Mouse (Mus musculus) embryonic facial prominence, embryonic 15.5 days (tissue): ENCODE measurements around the gene Ccnd3. TPM values are rescaled to one million over a fixed set of nuclear protein-coding genes. Genes with fewer than 3 reads are reported as not detected.
"Not testable (repeated sequence)": the region's sequence is repeated elsewhere in the genome, so short reads cannot be mapped to it uniquely, and the experiment has no call there.

Experiments
- ATAC-seq: fragments of 200-750 bp; cut with Nextera tagmentation; 2 replicates; pipeline ENCODE4 v1.8.0; 2017; ENCODE audit warnings: low read depth, moderate TSS enrichment; ENCODE audit not compliant: insufficient number of reproducible peaks, low FRiP score, low TSS enrichment
- H3K27ac ChIP-seq: fragments of 300-500 bp; sonication (generic); replicated peaks from 2 replicates; pipeline ENCODE4 v1.5.1; 2015; ENCODE audit warnings: mild to moderate bottlenecking, inconsistent platforms
- H3K27me3 ChIP-seq: fragments of 300-500 bp; sonication (generic); 2 replicates; pipeline ENCODE4 v1.6.1; 2015; ENCODE audit warnings: inconsistent platforms
- H3K36me3 ChIP-seq: fragments of 300-500 bp; sonication (generic); 2 replicates; pipeline ENCODE4 v1.6.1; 2015; ENCODE audit warnings: mild to moderate bottlenecking, inconsistent platforms
- H3K4me1 ChIP-seq: fragments of 300-500 bp; sonication (generic); 2 replicates; pipeline ENCODE4 v1.6.1; 2015; ENCODE audit warnings: inconsistent platforms
- H3K4me2 ChIP-seq: fragments of 300-500 bp; sonication (generic); replicated peaks from 2 replicates; pipeline ENCODE4 v1.6.1; 2015; ENCODE audit warnings: mild to moderate bottlenecking, inconsistent platforms
- H3K4me3 ChIP-seq: fragments of 300-500 bp; sonication (generic); replicated peaks from 2 replicates; pipeline ENCODE4 v1.5.1; 2015; ENCODE audit warnings: mild to moderate bottlenecking, inconsistent platforms
- H3K9ac ChIP-seq: fragments of 300-500 bp; sonication (generic); 2 replicates; pipeline ENCODE4 v1.6.1; 2015; ENCODE audit warnings: inconsistent platforms
- H3K9me3 ChIP-seq: fragments of 300-500 bp; sonication (generic); replicated peaks from 2 replicates; pipeline ENCODE4 v1.6.1; 2016; ENCODE audit warnings: inconsistent platforms
- WGBS: fragments of 180-500 bp; shearing (Covaris S2); methylation state at CpG from one replicate; pipeline ENCODE4 v1.1.7; 2015; 5-methylcytosine and 5-hydroxymethylcytosine counted together
- polyA plus RNA-seq: library from polyadenylated mRNA; unstranded; fragments of >200 nt; fragmentation: Nextera tagmentation; extraction: Ambion mirVana; gene quantifications from 2 replicates; pipeline ENCODE4 v1.2.1, GENCODE M21; 2015

Ccnd3 gene
- polyA plus RNA-seq, 1 experiment from 2014 or later, result 552 TPM

GRCm38 (mm10) chr17:47482401-47482800 lies 22.4 kb upstream of the Ccnd3 start:
- ATAC-seq, result no peak
- H3K4me2 ChIP-seq, result no peak overlapping the region
- peaks cover 26% of the 10 kb centered on the region for H3K4me1 ChIP-seq
- H3K9me3 ChIP-seq, result no peaks in the 10 kb centered on the region
- no peaks in the 10 kb centered on the region for H3K36me3 ChIP-seq
- WGBS, result 30% methylated on average over 2 of the region's 2 CpGs
- H3K27ac ChIP-seq, result no peak overlapping the region
- H3K9ac ChIP-seq, result no peak overlapping the region
- H3K27me3 ChIP-seq, result no peaks in the 10 kb centered on the region
- no peak overlapping the region for H3K4me3 ChIP-seq

DNA sequence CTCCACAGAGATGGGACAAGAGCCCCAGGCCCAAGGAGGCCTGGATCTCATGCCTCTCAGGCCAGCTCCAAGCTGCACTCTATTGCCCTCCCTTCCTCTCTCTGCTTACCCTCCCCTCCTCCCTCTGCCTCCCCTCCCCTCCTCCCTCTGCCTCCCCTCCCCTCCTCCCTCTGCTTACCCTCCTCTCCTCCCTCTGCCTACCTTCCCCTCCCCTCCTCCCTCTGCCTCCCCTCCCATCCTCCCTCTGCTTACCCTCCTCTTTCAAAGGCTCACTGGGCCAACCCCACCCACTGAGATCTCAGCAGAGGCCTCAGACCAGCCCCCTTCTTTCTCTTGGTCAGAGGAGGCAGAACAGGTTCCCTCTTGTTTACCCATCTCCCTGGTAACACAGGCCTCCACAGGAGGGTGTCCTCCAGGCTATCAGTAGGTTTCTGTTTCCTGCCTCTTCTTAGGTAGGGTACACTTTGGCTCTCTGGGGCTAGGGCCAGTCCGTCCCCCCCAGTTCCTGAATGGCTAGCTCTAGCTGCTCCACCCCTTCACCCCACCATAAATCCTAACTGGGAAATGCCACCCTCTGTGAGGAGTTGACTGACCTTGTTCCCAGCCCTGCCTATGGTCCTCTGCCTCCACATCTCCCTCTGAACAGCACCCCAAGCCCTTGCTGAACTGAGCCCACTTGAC lies 20.5 kb upstream of the Ccnd3 start:
- Histone ChIP-seq H3K4me1 (peaks cover 26% of the 10 kb centered on the region), H3K27ac (peak overlapping the region; percentile 60; the same call in 1 of the 2 replicates)
- ATAC-seq, result peak; percentile 63

GRCm38 (mm10) chr17:47484993-47485392 lies 19.9 kb upstream of the Ccnd3 start:
- ATAC-seq, result no peak
- peak overlapping the region; percentile 60; the same call in 1 of the 2 replicates for H3K27ac ChIP-seq
- no peaks in the 10 kb centered on the region for H3K27me3 ChIP-seq
- no peaks in the 10 kb centered on the region for H3K9me3 ChIP-seq
- H3K4me1 ChIP-seq, result peaks cover 26% of the 10 kb centered on the region
- H3K4me3 ChIP-seq, result no peak overlapping the region
- WGBS, result 4% methylated on average over 3 of the region's 3 CpGs
- no peak overlapping the region for H3K4me2 ChIP-seq
- H3K36me3 ChIP-seq, result peaks cover 18% of the 10 kb centered on the region
- H3K9ac ChIP-seq, result no peak overlapping the region

More for the DNA sequence above, 20.5 kb upstream of the Ccnd3 start:
- H3K4me3 ChIP-seq, result no peak overlapping the region
- no peak overlapping the region for H3K4me2 ChIP-seq
- no peaks in the 10 kb centered on the region for H3K9me3 ChIP-seq
- no peak overlapping the region for H3K9ac ChIP-seq
- no peaks in the 10 kb centered on the region for H3K27me3 ChIP-seq
- 42% methylated on average over 1 of the region's 1 CpGs for WGBS
- peaks cover 12% of the 10 kb centered on the region for H3K36me3 ChIP-seq

DNA sequence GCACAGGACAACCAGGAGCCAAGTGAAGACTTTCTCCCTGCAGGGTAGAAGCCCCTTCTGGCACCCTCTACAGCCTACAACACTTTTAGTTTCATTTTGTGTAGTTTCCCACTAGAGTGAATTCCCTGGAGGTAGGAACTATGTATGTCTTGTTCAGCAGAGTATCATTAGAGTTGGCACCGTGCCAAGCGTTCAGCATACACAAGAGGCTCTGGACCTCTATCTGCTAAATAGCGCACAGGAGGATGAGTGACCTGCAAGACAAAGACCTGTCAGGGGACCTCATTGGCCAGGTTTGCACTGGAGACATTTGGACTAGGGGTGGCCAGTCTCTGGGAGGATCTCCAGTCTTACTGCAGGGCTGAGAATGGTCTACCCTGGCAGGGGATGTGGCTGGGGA lies 19.1 kb upstream of the Ccnd3 start:
- Histone ChIP-seq H3K27me3 (no peaks in the 10 kb centered on the region), H3K4me3 (no peak overlapping the region), H3K9me3 (no peaks in the 10 kb centered on the region), H3K27ac (no peak overlapping the region), H3K4me2 (no peak overlapping the region), H3K4me1 (peaks cover 26% of the 10 kb centered on the region), H3K9ac (no peak overlapping the region), H3K36me3 (peaks cover 25% of the 10 kb centered on the region)
- 82% methylated on average over 3 of the region's 3 CpGs for WGBS
- ATAC-seq, result no peak

DNA sequence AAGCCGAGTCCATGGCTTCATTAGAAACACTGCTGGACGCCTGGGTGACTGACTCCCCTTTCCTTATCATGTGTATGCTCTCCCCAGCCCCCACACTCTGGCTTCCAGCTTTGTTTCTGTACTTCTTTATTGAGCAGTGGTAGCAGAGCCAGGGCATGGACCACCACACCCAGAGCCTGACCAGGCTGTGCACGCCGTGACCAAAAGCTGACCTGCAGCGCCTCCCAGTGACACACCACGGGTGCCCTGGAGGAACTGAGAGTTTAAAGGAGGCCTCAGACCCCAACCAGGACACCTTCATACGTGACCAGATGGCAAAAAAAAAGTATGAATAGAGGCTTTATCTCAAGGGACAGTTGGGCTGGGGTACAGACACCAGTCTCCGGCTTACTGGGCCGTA lies 14.1 kb upstream of the Ccnd3 start:
- Histone ChIP-seq H3K9ac (no peak overlapping the region), H3K4me2 (no peak overlapping the region), H3K27ac (no peak overlapping the region), H3K4me1 (peaks cover 5% of the 10 kb centered on the region; the same call in 1 of the 2 replicates), H3K4me3 (no peak overlapping the region), H3K36me3 (peaks cover 74% of the 10 kb centered on the region), H3K9me3 (no peaks in the 10 kb centered on the region), H3K27me3 (no peaks in the 10 kb centered on the region)
- 84% methylated on average over 9 of the region's 9 CpGs for WGBS
- no peak for ATAC-seq

DNA sequence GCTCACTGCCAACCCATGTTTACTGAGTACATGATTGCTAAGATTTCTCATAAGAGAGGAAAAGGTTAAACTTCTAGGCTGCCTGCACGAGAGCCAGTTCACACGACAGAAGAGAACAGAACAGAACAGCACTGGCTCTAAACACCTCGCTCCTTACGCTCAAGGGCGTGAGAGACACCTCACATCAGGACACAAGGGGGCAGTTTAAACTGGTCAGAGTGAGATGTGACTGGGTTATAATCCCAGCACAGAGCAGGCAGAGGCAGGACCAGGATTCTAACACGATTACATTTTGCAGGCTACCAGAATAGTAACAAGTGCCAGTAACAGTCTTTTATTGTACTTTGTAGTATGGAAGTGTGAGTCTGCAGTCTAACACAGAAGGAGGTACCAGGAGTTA lies 12.1 kb upstream of the Ccnd3 start:
- no peak overlapping the region for H3K9ac ChIP-seq
- peaks cover 88% of the 10 kb centered on the region for H3K36me3 ChIP-seq
- H3K4me2 ChIP-seq, result no peak overlapping the region
- no peaks in the 10 kb centered on the region for H3K9me3 ChIP-seq
- no peak overlapping the region for H3K27ac ChIP-seq
- H3K4me3 ChIP-seq, result no peak overlapping the region
- no peaks in the 10 kb centered on the region for H3K27me3 ChIP-seq
- H3K4me1 ChIP-seq, result no peaks in the 10 kb centered on the region
- ATAC-seq, result no peak
- 82% methylated on average over 6 of the region's 6 CpGs for WGBS

DNA sequence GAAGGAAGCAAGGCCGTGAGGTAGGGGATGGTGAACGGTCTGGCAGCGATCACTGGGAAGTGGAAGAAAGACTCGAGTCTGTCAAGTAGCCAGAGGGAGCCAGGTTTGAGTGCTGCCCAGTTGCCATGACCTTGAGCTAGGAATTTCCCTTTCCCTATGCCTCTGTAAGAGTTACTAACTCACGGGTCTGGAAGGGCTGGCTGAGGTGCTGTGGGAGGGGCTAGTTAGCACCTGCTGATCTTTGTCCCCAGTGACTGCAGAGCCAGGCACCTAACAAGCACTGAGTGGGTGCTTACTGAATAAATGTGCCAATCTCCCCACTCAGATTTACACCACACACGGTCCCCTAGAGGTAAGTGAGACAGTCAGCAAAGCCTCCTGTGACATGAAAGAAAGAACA lies 11.2 kb upstream of the Ccnd3 start:
- Histone ChIP-seq H3K9me3 (no peaks in the 10 kb centered on the region), H3K36me3 (peaks cover 89% of the 10 kb centered on the region), H3K4me2 (no peak overlapping the region), H3K4me1 (no peaks in the 10 kb centered on the region), H3K9ac (no peak overlapping the region), H3K27me3 (no peaks in the 10 kb centered on the region), H3K27ac (no peak overlapping the region), H3K4me3 (no peak overlapping the region)
- WGBS, result 90% methylated on average over 6 of the region's 6 CpGs
- ATAC-seq, result no peak

- Histone ChIP-seq H3K4me3 (no peak overlapping the region), H3K9ac (no peak overlapping the region), H3K27me3 (no peaks in the 10 kb centered on the region), H3K9me3 (no peaks in the 10 kb centered on the region), H3K36me3 (peaks cover 89% of the 10 kb centered on the region), H3K4me2 (no peak overlapping the region), H3K27ac (no peak overlapping the region), H3K4me1 (no peaks in the 10 kb centered on the region)
- WGBS, result 90% methylated on average over 11 of the region's 11 CpGs
- ATAC-seq, result no peak
Measured at GRCm38 (mm10) chr17:47494132-47494531, 10.7 kb upstream of the Ccnd3 start.

DNA sequence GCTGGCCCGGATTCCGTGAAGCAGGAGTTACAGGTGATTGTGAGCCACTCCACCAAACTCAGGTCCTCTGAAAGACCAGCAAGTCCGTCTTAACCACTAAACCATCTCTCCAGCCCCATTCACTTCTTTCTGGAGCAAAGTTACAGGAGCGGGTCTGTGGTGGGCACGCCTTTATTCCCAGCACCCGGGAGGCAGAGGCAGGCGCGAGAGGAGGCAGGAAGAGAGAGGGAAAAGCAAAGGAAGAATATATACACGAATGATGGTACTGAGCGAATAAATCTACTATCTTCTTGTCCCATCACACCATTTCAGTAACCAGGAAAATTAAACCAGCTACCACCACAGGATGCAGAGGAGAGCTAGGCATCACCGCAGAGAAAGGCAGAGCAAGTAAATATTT lies 3.3 kb upstream of the Ccnd3 start:
- 8% methylated on average over 11 of the region's 11 CpGs for WGBS
- no peaks in the 10 kb centered on the region for H3K9me3 ChIP-seq
- H3K4me3 ChIP-seq, result peak overlapping the region; percentile 91
- H3K9ac ChIP-seq, result peak overlapping the region; percentile 72
- H3K36me3 ChIP-seq, result peaks cover 33% of the 10 kb centered on the region
- no peaks in the 10 kb centered on the region for H3K27me3 ChIP-seq
- peak overlapping the region; percentile 90 for H3K27ac ChIP-seq
- H3K4me1 ChIP-seq, result peaks cover 28% of the 10 kb centered on the region
- ATAC-seq, result no peak
- peak overlapping the region; percentile 88 for H3K4me2 ChIP-seq

GRCm38 (mm10) chr17:47501946-47502706 lies 2.7 kb upstream of the Ccnd3 start, which contains the start of gene Taf8:
Gene Taf8 (minus strand): TSS chr17:47502292.
- 2% methylated on average over 40 of the region's 40 CpGs for WGBS
- Histone ChIP-seq H3K9me3 (no peaks in the 10 kb centered on the region), H3K36me3 (peaks cover 29% of the 10 kb centered on the region), H3K4me3 (peak within 1 kb of the TSS; percentile 91), H3K4me2 (peak within 1 kb of the TSS; percentile 88), H3K9ac (peak within 1 kb of the TSS; percentile 72), H3K27ac (peak within 1 kb of the TSS; percentile 90), H3K27me3 (no peaks in the 10 kb centered on the region), H3K4me1 (peaks cover 29% of the 10 kb centered on the region)
- peak; percentile 94 for ATAC-seq

DNA sequence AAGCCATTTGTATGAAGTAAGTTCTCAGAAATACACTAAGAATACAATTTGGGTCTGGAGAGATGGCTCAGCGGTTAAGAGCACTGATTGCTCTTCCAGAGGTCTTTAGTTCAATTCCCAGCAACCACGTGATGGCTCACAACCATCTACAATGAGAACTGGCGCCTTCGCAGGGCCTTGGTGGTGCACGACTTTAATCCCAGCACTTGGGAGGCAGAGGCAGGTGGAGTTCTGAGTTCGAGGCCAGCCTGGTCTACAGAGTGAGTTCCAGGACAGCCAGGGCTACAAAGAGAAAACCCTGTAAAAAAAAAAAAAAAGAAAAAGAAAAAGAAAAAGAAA lies 2.2 kb upstream of the Ccnd3 start:
- not testable (repeated sequence) for H3K27me3 ChIP-seq, ATAC-seq, H3K9me3 ChIP-seq, H3K4me2 ChIP-seq, H3K9ac ChIP-seq
- Histone ChIP-seq H3K4me3 (peak overlapping the region; percentile 91), H3K36me3 (peaks cover 25% of the 10 kb centered on the region), H3K4me1 (peaks cover 34% of the 10 kb centered on the region), H3K27ac (peak overlapping the region; percentile 58; the same call in 1 of the 2 replicates)
- 78% methylated on average over 6 of the region's 6 CpGs for WGBS
